Mouse (Mus musculus) neutrophil, adult 5-6 weeks (primary cell): Measurements from ENCODE around the gene Rai1. TPM values are rescaled to one million over a fixed set of nuclear protein-coding genes. Genes with fewer than 3 reads are reported as not detected.
A peak's percentile ranks its signal among the peaks of the same experiment; 100 is the strongest.

Source experiments
- ATAC-seq: fragments of 151-379, 151-347 bp; 2 replicates; pipeline ENCODE4 v1.8.0; 2017; ENCODE audit warnings: mild to moderate bottlenecking, moderate TSS enrichment; ENCODE audit not compliant: insufficient number of reproducible peaks, poor library complexity, low FRiP score, severe bottlenecking; ENCODE audit errors: extremely low read depth
- total RNA-seq: library from RNA; stranded (forward); fragments of 200-1000 nt; gene quantifications from 2 replicates; pipeline ENCODE4 v1.2.3, GENCODE M21; 2017

The Rai1 gene
- 13.4 and 14.9 TPM in 2 replicates for total RNA-seq

DNA sequence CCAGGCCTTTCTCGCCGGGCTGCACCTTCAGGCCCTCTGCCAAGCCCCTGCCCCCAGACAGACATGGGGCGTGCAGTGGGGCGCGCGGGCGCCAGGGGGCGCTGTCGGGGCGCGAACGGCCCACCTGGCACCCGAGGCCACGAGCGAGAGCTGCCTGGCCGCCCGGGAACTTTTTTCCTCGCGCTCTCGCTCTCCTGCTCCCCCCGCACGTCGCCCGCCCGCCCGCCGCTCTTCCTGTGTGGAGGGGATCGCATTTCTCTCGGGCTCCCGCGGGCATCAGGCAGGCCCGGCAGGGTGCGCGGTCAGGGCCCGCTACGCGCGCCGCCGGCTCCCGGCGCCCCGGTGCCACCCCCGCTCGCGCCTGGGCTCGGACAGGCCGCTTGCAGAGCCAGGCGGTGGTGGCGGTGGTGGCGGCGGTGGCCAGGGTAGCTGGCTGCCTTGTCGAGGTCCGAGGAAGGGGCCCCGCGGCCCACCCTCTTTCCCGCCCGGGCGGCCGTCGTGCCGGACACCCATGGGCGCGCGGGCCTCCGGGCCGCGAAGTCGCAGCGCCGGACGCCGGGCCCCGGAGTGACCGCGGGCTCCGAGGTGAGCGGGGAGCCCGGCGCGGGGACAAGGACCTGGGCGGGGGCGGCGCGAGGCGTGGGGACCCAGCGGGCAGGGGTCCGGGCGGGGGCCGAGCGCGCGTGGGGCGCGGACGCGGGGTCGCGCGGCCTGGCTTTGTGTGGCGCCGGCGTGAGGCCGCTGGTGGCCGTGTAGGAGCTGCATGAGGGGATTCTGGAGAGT lies at the start of gene Rai1:
Rai1 (plus strand) TSS at position 204 of the 783 bp plus-strand sequence.
- ATAC-seq: peak; percentile 72

DNA sequence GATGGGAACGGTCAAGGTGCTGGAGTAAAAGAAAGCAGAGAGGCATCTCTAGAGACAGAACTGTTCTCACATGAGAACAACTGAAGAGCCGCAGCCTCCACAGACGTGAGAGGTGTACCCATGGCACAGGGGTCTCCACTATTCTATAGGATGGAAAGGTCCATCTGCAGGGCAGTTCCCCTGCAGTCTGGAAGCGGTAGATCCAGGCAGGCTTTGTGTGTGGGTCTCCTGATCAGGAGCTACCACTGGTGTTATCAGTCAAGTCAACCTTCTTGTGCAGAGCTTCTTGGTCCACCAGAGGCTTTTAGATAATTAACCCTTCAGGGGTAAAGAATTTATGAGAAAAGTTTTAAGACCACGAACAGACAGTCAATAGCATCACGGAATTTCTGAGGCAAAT lies 48.3 kb upstream of the Rai1 start:
- no peak for ATAC-seq

DNA sequence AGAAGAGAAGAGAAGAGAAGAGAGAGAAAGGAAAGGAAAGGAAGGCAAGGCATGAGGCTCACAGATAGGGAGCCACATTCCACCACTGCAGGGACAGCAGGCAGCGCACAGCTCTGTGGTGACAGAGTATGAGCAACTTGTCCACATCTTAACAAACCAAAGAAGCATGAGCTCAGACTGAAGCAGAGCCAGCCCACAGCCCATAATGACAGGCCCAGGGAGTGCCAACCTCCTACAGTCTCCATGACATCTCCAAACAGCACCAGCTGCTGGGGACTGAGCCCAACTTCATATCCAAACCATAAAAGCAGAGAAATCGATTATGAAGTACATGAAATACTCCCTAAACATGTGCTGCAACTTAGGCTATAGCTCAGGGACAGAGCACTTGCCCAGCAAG lies 46.8 kb upstream of the Rai1 start:
- no peak for ATAC-seq

- ATAC-seq: no peak
Measured at GRCm38 (mm10) chr11:60058441-60058840, 46.4 kb upstream of the Rai1 start.

GRCm38 (mm10) chr11:60060026-60060425 lies 44.8 kb upstream of the Rai1 start:
- no peak for ATAC-seq

- no peak for ATAC-seq
Measured at GRCm38 (mm10) chr11:60061504-60062006, 43.3 kb upstream of the Rai1 start.

DNA sequence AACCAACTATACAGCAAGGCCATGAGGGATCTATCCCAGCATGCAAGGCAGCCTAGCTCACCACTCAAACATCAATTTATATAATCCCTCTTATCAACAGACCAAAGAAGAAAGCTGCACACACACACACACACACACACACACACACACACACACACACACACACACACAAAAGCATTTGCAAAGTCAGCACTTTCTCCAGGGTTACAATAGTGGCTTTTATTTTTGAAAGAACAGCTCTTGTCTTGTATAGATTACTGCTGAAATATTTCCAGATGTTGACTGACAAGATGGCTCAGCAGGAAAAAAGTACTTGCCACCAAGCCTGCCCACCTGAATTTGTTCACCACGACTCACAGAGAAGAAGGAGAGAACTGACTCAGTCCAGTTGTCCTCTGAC lies 39.5 kb upstream of the Rai1 start:
- ATAC-seq: no peak

- no peak for ATAC-seq
Measured at GRCm38 (mm10) chr11:60067646-60068045, 37.2 kb upstream of the Rai1 start.

- ATAC-seq: no peak
Measured at GRCm38 (mm10) chr11:60068631-60069030, 36.2 kb upstream of the Rai1 start.

DNA sequence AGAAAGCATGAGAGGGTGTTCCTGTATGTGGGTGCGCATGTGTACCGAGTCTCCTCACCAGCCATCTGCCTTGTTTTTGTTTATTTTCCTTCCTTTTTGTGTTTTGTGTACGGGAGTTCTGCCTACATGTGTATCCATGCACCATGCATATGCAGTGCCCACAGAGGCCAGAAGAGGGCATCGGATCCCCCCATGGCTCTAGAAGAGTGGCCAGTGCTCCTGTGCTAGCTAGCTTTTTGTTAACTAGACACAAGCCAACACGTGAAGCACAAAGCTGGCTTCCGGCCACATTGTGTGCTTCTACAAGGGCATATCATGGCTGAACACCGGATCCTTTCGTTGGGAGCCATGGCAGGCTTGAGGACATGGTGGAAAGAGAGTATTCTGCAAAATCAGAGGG lies 34.2 kb upstream of the Rai1 start:
- 0 out of 2 replicates have a peak, but pooled peaks have one; percentile 47 for ATAC-seq

DNA sequence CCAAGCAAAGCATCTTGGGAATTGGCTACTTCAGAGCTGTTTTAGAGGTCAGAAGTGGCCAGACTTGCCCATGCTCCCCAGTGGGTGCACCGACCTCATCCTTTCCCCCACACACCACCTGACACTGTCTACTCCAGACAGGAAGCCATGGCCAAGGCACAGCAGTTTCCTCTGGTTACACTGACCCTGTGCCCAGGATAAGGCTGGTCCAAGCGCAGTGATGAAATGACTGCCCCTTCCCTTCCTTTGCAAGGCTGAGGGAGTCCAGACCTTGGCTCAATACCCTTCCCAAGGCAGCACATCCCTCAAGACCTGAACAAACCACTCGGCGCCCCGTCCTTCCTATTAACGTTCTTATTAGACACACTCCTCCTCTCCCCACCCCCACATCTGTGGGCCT lies 33.6 kb upstream of the Rai1 start:
- no peak for ATAC-seq

DNA sequence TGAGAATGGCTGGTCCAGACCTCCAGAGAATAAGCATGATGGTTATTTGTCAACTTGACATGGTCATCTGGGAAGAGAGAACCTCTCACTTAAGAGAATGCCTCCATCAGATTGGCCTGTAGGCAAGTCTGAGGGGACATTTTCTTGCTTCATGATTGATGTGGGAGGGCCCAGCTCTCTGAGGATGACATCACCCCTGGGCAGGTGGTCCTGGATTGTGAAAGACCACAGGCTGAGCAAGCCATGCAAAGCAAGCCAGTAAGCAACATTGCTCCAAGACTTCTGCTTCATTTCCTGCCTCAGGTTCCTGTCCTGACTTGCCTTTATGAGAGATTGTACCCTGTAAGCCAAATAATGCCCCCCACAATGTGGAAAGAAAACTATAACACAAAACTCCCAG lies 31.7 kb upstream of the Rai1 start:
- ATAC-seq: no peak

DNA sequence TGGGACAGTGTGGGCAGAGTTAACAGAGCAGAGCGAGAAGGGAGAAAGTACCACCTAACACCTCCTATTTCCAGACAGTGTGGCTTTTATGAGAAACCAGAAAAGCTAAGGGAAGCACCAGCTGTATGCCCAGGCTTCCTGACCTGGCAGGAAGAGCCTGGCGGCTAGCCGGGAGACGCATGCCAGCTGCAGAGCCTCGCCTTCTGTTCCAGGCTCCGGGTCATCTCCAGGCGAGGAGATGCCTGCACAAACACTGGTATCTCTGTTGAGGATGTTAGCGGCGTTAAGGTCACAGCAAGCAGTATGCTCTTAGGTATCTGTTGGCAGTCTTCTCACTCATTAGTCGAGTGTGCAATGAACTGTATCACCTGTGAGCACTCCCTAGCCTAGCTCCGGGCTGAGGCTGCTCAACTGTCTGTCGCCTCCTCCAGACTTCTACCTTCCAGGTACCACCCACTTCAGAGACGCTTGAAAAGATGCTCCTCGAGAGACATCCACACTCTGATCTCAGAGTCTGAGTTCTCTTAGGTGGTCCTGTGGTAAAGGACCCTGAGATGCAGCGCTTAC lies 30.8 kb upstream of the Rai1 start:
- ATAC-seq: no peak

DNA sequence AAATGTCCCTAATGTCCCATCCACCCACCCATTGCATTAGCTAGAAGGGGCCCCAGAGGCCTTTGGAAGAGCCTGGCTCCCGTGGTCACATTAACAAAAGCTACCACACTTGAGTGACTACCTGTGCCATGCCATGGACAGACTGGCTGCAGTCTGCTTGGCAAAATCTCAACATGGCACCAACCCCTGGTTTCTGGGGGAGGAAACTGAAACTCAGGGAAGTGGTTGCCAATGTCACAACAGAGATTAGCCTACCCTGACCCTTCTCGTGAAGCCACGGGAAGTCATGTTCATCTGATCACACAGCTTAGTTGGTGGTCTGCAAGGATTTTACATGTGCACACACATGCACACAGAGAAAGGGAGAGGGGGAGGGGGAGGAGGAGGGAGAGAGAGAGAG lies 28.6 kb upstream of the Rai1 start:
- ATAC-seq: no peak

- ATAC-seq: peak; percentile 76
Measured at GRCm38 (mm10) chr11:60076790-60077189, 28.0 kb upstream of the Rai1 start.

DNA sequence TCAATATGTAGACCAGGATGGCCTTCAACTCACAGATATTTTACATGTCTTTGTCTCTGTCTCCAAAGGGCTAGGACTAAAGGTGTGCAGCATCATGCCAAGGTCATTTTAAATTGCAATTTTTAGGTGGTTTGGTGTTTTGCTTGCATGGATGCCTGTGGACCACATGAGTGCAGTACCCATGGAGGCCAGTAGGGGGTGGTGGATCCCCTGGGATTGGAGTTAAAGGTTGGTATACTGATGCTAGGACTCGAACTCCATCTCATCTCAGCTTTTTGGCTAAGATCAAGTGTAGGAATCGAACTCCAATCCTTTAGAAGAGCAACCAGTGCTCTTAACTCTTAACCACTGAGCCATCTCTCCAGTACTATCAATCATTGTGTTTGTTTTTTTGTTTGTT lies 20.2 kb upstream of the Rai1 start:
- peak; percentile 64 for ATAC-seq

- no peak for ATAC-seq
Measured at GRCm38 (mm10) chr11:60086676-60087075, 18.1 kb upstream of the Rai1 start.

DNA sequence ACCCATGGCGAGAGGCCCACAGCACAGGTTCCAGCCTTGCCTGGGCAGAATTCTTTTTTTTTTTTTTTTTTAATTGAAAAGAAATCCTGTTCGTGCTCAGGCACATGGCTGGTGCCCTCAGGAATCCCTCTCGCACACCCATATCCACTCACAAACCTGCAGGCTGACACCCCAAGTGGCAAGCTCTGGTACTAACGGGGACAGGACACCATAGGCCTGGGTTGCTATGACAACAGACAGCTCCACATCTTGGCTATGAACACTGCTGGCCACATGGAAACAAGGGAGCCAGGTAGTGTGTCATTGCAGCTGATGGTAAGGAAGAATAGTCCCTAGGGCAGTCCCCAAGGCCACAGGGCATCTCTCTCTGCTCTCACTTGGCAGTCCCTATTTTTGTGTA lies 15.9 kb upstream of the Rai1 start:
- no peak for ATAC-seq

DNA sequence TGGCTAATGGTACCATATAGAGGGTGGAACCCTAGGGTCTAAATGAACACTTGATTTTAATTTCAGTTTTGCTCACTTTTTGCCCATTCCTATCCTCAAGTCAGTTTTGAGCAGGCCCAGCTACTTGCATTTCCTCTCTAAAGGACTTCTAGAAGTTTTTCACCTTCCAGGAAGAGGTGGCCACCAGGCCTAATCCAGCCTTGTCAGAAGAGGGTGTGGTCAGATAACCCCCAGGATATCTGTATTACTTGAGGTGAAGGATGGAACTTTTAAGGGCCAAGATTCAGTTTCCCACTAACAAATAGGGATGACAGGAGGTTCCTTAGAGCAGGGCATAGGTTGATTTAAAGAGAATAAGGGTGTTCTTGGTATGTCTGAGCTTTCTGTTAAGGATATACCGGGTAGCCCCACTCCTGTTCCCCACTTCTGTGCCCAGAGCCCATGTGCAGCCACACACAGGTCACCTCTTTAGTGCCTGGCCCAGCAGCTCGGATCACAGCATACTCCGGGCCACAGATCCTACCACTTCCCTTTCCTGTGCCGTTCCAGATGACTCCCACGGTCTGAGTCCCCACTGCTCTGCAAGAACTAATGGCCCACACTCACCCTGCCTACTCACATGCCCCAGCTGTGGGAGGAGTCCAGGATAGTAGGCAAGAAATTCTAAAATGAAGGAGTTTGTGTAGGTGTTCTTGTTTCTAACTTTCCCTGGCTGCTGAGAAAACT lies 14.0 kb upstream of the Rai1 start:
- ATAC-seq: no peak

DNA sequence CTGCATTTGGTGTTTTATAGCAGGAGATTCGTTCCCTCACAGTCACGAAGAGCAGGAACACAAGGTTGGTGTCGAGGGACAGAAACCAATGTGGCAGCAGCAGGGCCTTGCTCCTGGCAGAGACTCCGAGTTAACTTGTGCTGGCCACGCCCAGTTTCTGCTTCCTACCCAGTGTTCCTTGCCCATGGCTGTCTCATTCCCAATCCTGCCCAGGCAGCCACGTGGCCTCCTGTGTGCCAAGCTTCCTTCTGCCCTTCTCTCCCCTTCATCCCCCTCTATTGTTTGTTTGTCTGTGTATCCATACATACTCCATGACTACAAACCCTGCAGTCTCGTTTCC lies 13.4 kb upstream of the Rai1 start:
- ATAC-seq: no peak
